Mouse (Mus musculus): ENCODE data around the gene Dnaja2. TPM values are rescaled to one million over a fixed set of nuclear protein-coding genes. Genes with fewer than 3 reads are reported as not detected.

Dnaja2 gene
- total and polyA plus RNA-seq, 3 experiments, result 150 to 471 (median 227) TPM

DNA sequence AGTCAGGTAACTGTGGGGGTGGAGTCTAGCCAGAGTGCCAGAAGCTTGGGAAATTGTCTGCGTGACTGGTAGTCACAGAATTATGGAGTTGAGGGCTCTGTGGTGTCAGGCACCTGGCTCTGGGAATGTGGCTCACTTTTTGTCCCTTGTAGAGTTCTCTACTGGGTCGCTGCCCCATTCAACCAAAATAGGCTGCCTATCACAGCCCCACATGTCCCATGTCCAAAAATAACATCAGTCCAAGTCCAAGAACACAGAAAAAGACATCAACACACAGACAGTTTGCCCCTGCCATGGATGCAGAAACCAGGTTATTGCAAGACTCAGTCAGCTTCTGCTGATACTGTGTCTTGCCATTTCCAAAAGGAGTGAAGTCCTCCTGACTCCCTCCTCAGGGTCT lies 33.5 kb upstream of the Dnaja2 start:
- Histone ChIP-seq H3K9me3 (replicated peaks; ENCODE audit: low read length) (peaks cover 2% of the 10 kb centered on the region), H3K27ac (ENCODE audit: insufficient read depth, low read depth) (no peak overlapping the region), H3K9ac (ENCODE audit: insufficient read depth, low read depth) (no peak overlapping the region), H3K79me2 (replicated peaks; ENCODE audit: control insufficient read depth, extremely low read depth, insufficient read depth, poor library complexity, severe bottlenecking) (no peaks in the 10 kb centered on the region), H3K36me3 (replicated peaks in 1 of 2; ENCODE audit: control insufficient read depth in 1 of 2, insufficient read depth in 1 of 2, low read length in 1 of 2) (no peaks in the 10 kb centered on the region), H3K4me2 (ENCODE audit: insufficient read depth, low read depth, poor library complexity, severe bottlenecking) (no peak overlapping the region), H3K4me3 (replicated peaks in 1 of 3; ENCODE audit: low read depth in 2 of 3, low read length in 2 of 3, poor library complexity in 1 of 3) (no peak overlapping the region), H3K27me3 (replicated peaks) (no peaks in the 10 kb centered on the region), H3K4me1 (ENCODE audit: control insufficient read depth in 1 of 2, insufficient read depth in 2 of 2) (peaks cover 0 to 5% of the 10 kb centered on the region in 2 experiments; a peak in 2 of 4 replicates)
- in situ Hi-C loops (cut with MboI; ENCODE audit: low pct_ligation_motif_present, low pct_unique_long_range_greater_than_20kb, low sequenced_read_pairs) (no loop called here), dilution Hi-C loops (cut with MboI; ENCODE audit: extremely low pct_ligation_motif_present, extremely low pct_unique_long_range_greater_than_20kb, low sequenced_read_pairs) (no loop called here)
- no peak for DNase-seq (ENCODE audit: extremely low read depth)
- TF ChIP-seq GABPA (IDR thresholded peaks at IDR 0.05; ENCODE audit: insufficient replicate concordance, low read depth, low read length) (no peak), IRF4 (IDR thresholded peaks at IDR 0.05; ENCODE audit: low read depth, low read length) (no peak), NELFE (IDR thresholded peaks at IDR 0.05; ENCODE audit: low read depth, low read length) (no peak), USF1 (IDR thresholded peaks at IDR 0.05; ENCODE audit: low read depth, low read length) (no peak), ZNF384 (IDR thresholded peaks at IDR 0.05; ENCODE audit: low read depth, low read length) (no peak), E2F4 (IDR thresholded peaks at IDR 0.05; ENCODE audit: insufficient replicate concordance, low read depth, low read length) (no peak), HCFC1 (IDR thresholded peaks at IDR 0.05; ENCODE audit: low read depth, low read length) (no peak), CHD1 (IDR thresholded peaks at IDR 0.05; ENCODE audit: low read depth, low read length) (no peak)

GRCm38 (mm10) chr8:85577666-85578065 lies 22.5 kb upstream of the Dnaja2 start:
- TF ChIP-seq EP300 (IDR thresholded peaks at IDR 0.05; ENCODE audit: low read length) (no peak), MAX (IDR thresholded peaks at IDR 0.05; ENCODE audit: low read length) (no peak), E2F4 (IDR thresholded peaks at IDR 0.05; ENCODE audit: insufficient replicate concordance, low read depth, low read length) (no peak), ZC3H11A (IDR thresholded peaks at IDR 0.05; ENCODE audit: low read depth, low read length) (no peak), POLR2AphosphoS2 (IDR thresholded peaks at IDR 0.05; ENCODE audit: low read depth, low read length) (no peak), USF2 (conservative IDR thresholded peaks at IDR 0.05; ENCODE audit: low read depth, low read length) (no peak)
- Histone ChIP-seq H3K27ac (ENCODE audit: insufficient read depth, low read depth) (no peak overlapping the region), H3K79me2 (replicated peaks; ENCODE audit: control insufficient read depth, extremely low read depth, insufficient read depth, poor library complexity, severe bottlenecking) (no peaks in the 10 kb centered on the region), H3K9ac (ENCODE audit: insufficient read depth, low read depth) (no peak overlapping the region), H3K36me3 (replicated peaks in 1 of 2; ENCODE audit: control insufficient read depth in 1 of 2, insufficient read depth in 1 of 2, low read length in 1 of 2) (no peaks in the 10 kb centered on the region), H3K4me1 (ENCODE audit: control insufficient read depth in 1 of 2, insufficient read depth in 2 of 2) (no peaks in the 10 kb centered on the region), H3K4me2 (ENCODE audit: insufficient read depth, low read depth, poor library complexity, severe bottlenecking) (no peak overlapping the region), H3K27me3 (replicated peaks) (no peaks in the 10 kb centered on the region), H3K9me3 (replicated peaks; ENCODE audit: low read length) (no peaks in the 10 kb centered on the region), H3K4me3 (replicated peaks in 1 of 3; ENCODE audit: low read depth in 2 of 3, low read length in 2 of 3, poor library complexity in 1 of 3) (no peak overlapping the region)
- in situ Hi-C loops (cut with MboI; ENCODE audit: low pct_ligation_motif_present, low pct_unique_long_range_greater_than_20kb, low sequenced_read_pairs) (no loop called here), dilution Hi-C loops (cut with MboI; ENCODE audit: extremely low pct_ligation_motif_present, extremely low pct_unique_long_range_greater_than_20kb, low sequenced_read_pairs) (no loop called here)
- no peak for DNase-seq (ENCODE audit: extremely low read depth)

DNA sequence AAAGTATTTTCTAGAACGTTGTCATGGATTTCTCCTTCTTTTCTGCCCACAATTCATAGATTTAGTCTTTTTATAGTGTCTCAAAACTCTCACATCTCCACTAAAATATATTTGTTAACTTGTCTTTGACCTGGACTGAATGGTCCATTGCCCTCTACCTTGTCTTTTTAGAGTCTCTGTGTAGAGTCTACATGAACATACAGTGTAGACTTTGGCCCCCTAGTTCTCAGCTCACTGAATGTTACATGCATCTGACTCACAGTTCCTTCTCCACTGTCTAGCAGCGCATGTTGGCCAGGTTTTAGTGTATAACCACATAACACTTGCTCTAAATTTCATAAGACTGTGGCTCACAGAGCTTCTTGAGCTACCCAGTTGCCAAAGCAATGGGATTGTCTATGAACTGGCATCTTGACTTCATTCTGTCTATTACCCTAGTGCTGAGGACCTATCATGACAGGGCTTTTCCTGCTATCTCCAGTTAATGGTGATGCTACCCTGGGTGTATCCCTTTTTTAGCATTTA lies 18.9 kb upstream of the Dnaja2 start:
- no peaks in the 10 kb centered on the region for H3K36me3 ChIP-seq (replicated peaks in 1 of 2; ENCODE audit: control insufficient read depth in 1 of 2, insufficient read depth in 1 of 2, low read length in 1 of 2)
- no peak overlapping the region for H3K27ac ChIP-seq (ENCODE audit: insufficient read depth, low read depth)
- H3K27me3 ChIP-seq (replicated peaks), result no peaks in the 10 kb centered on the region
- peaks cover 0 to 19% of the 10 kb centered on the region in 2 experiments; a peak in 2 of 4 replicates for H3K4me1 ChIP-seq (ENCODE audit: control insufficient read depth in 1 of 2, insufficient read depth in 2 of 2)
- in situ Hi-C loops (cut with MboI; ENCODE audit: low pct_ligation_motif_present, low pct_unique_long_range_greater_than_20kb, low sequenced_read_pairs) (no loop called here), dilution Hi-C loops (cut with MboI; ENCODE audit: extremely low pct_ligation_motif_present, extremely low pct_unique_long_range_greater_than_20kb, low sequenced_read_pairs) (no loop called here)
- TF ChIP-seq CHD1 (IDR thresholded peaks at IDR 0.05; ENCODE audit: low read depth, low read length) (no peak), ZMIZ1 (IDR thresholded peaks at IDR 0.05; ENCODE audit: low read depth, low read length) (no peak), TBP (conservative IDR thresholded peaks at IDR 0.05; ENCODE audit: low read depth, low read length) (no peak), PAX5 (IDR thresholded peaks at IDR 0.05; ENCODE audit: low read length) (no peak), EP300 (IDR thresholded peaks at IDR 0.05; ENCODE audit: low read length) (no peak), NRF1 (IDR thresholded peaks at IDR 0.05; ENCODE audit: low read depth, low read length) (no peak), ZNF384 (IDR thresholded peaks at IDR 0.05; ENCODE audit: low read depth, low read length) (no peak), USF2 (conservative IDR thresholded peaks at IDR 0.05; ENCODE audit: low read depth, low read length) (no peak), MYC (IDR thresholded peaks at IDR 0.05; ENCODE audit: low read depth, low read length) (no peak), MAZ (IDR thresholded peaks at IDR 0.05; ENCODE audit: low read depth, low read length) (no peak), CTCF (conservative IDR thresholded peaks at IDR 0.05 in 1 of 2, IDR thresholded peaks at IDR 0.05 in 1 of 2; ENCODE audit: low read depth in 2 of 2, low read length in 2 of 2) (no peak), E2F4 (IDR thresholded peaks at IDR 0.05; ENCODE audit: insufficient replicate concordance, low read depth, low read length) (no peak), TCF12 (IDR thresholded peaks at IDR 0.05; ENCODE audit: low read depth, low read length) (no peak), POLR2AphosphoS2 (IDR thresholded peaks at IDR 0.05; ENCODE audit: low read depth, low read length) (no peak)
- no peak overlapping the region for H3K9ac ChIP-seq (ENCODE audit: insufficient read depth, low read depth)
- H3K79me2 ChIP-seq (replicated peaks; ENCODE audit: control insufficient read depth, extremely low read depth, insufficient read depth, poor library complexity, severe bottlenecking), result no peaks in the 10 kb centered on the region
- no peak overlapping the region for H3K4me3 ChIP-seq (replicated peaks in 1 of 3; ENCODE audit: low read depth in 2 of 3, low read length in 2 of 3, poor library complexity in 1 of 3)
- no peak for DNase-seq (ENCODE audit: extremely low read depth)
- H3K4me2 ChIP-seq (ENCODE audit: insufficient read depth, low read depth, poor library complexity, severe bottlenecking), result no peak overlapping the region
- no peaks in the 10 kb centered on the region for H3K9me3 ChIP-seq (replicated peaks; ENCODE audit: low read length)
